Mouse (Mus musculus) limb, embryonic 12.5 days (tissue): Measurements from ENCODE around the gene Aars2. TPM values are rescaled to one million over a fixed set of nuclear protein-coding genes. Genes with fewer than 3 reads are reported as not detected.

Experiments used
- ATAC-seq: fragments of 200-750 bp; cut with Nextera tagmentation; 2 replicates; pipeline ENCODE4 v1.8.0; 2017; ENCODE audit warnings: low read depth, moderate TSS enrichment; ENCODE audit not compliant: insufficient number of reproducible peaks, insufficient read depth, low FRiP score, low TSS enrichment
- H3K27ac ChIP-seq: fragments of 300-500 bp; sonication (generic); 2 replicates; pipeline ENCODE4 v1.5.1; 2016; ENCODE audit warnings: mild to moderate bottlenecking, moderate library complexity
- H3K27me3 ChIP-seq: fragments of 300-500 bp; sonication (generic); 2 replicates; pipeline ENCODE4 v1.6.1; 2016; ENCODE audit warnings: mild to moderate bottlenecking, moderate library complexity
- H3K36me3 ChIP-seq: fragments of 300-500 bp; sonication (generic); 2 replicates; pipeline ENCODE4 v1.6.1; 2016; ENCODE audit warnings: mild to moderate bottlenecking, moderate library complexity
- H3K4me1 ChIP-seq: fragments of 300-500 bp; sonication (generic); replicated peaks from 2 replicates; pipeline ENCODE4 v1.6.1; 2016
- H3K4me2 ChIP-seq: fragments of 300-500 bp; sonication (generic); 2 replicates; pipeline ENCODE4 v1.6.1; 2016; ENCODE audit warnings: mild to moderate bottlenecking, moderate library complexity
- H3K4me3 ChIP-seq: fragments of 300-500 bp; sonication (generic); replicated peaks from 2 replicates; pipeline ENCODE4 v1.5.1; 2016; ENCODE audit warnings: mild to moderate bottlenecking
- H3K9ac ChIP-seq: fragments of 300-500 bp; sonication (generic); replicated peaks from 2 replicates; pipeline ENCODE4 v1.6.1; 2016; ENCODE audit warnings: mild to moderate bottlenecking, moderate library complexity
- H3K9me3 ChIP-seq: fragments of 300-500 bp; sonication (generic); 2 replicates; pipeline ENCODE4 v1.6.1; 2016; ENCODE audit warnings: mild to moderate bottlenecking, moderate library complexity
- WGBS: fragments of 180-500 bp; shearing (Covaris S2); methylation state at CpG from one replicate; pipeline ENCODE4 v1.1.7; 2016; 5-methylcytosine and 5-hydroxymethylcytosine counted together
- polyA plus RNA-seq: library from polyadenylated mRNA; unstranded; fragments of >200 nt; fragmentation: Nextera tagmentation; extraction: Ambion mirVana; gene quantifications from 2 replicates; pipeline ENCODE4 v1.2.1, GENCODE M21; 2016

Gene Aars2
- polyA plus RNA-seq, 1 experiment from 2014 or later, result 25.0 TPM

GRCm38 (mm10) chr17:45542129-45542528 is 35.5 kb downstream of the Aars2 start:
- no peak overlapping the region for H3K27ac ChIP-seq
- H3K4me1 ChIP-seq, result peaks cover 22% of the 10 kb centered on the region
- no peak for ATAC-seq
- peaks cover 25% of the 10 kb centered on the region for H3K36me3 ChIP-seq
- no peaks in the 10 kb centered on the region for H3K9me3 ChIP-seq
- no peak overlapping the region for H3K9ac ChIP-seq
- H3K27me3 ChIP-seq, result peaks cover 98% of the 10 kb centered on the region
- no peak overlapping the region for H3K4me3 ChIP-seq
- 37% methylated on average over 6 of the region's 6 CpGs for WGBS
- no peak overlapping the region for H3K4me2 ChIP-seq

DNA sequence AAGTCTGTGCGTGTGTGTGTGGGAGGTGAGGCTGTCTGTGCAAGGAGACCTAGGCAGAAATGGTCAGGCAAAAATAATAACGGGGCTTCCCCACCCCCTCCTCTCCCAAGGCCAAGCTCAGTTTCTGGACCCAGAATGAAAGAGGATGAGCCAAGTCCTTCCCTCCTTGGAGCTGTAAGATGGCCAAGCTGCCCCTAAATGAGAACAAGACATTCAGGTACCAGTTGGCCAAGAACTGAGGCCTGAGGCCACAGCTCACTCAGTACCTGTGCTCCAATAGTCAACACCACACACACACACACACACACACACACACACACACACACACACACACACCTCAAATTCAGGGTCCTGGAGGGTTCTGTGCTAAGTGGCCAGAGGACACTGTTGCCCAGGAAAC is 36.1 kb downstream of the Aars2 start:
- Histone ChIP-seq H3K27me3 (peaks cover 99% of the 10 kb centered on the region), H3K27ac (no peak overlapping the region), H3K9me3 (no peaks in the 10 kb centered on the region), H3K4me2 (no peak overlapping the region), H3K36me3 (peaks cover 25% of the 10 kb centered on the region), H3K9ac (no peak overlapping the region), H3K4me1 (peaks cover 22% of the 10 kb centered on the region), H3K4me3 (no peak overlapping the region)
- WGBS, result 78% methylated on average over 2 of the region's 2 CpGs
- ATAC-seq, result no peak

- Histone ChIP-seq H3K27me3 (peaks cover 99% of the 10 kb centered on the region), H3K4me1 (peaks cover 22% of the 10 kb centered on the region), H3K27ac (no peak overlapping the region), H3K9me3 (no peaks in the 10 kb centered on the region), H3K9ac (no peak overlapping the region), H3K4me3 (no peak overlapping the region), H3K4me2 (no peak overlapping the region), H3K36me3 (peaks cover 25% of the 10 kb centered on the region)
- WGBS, result 37% methylated on average over 1 of the region's 1 CpGs
- ATAC-seq, result no peak
These were observed 36.5 kb downstream of the Aars2 start for GRCm38 (mm10) chr17:45543115-45543514.

DNA sequence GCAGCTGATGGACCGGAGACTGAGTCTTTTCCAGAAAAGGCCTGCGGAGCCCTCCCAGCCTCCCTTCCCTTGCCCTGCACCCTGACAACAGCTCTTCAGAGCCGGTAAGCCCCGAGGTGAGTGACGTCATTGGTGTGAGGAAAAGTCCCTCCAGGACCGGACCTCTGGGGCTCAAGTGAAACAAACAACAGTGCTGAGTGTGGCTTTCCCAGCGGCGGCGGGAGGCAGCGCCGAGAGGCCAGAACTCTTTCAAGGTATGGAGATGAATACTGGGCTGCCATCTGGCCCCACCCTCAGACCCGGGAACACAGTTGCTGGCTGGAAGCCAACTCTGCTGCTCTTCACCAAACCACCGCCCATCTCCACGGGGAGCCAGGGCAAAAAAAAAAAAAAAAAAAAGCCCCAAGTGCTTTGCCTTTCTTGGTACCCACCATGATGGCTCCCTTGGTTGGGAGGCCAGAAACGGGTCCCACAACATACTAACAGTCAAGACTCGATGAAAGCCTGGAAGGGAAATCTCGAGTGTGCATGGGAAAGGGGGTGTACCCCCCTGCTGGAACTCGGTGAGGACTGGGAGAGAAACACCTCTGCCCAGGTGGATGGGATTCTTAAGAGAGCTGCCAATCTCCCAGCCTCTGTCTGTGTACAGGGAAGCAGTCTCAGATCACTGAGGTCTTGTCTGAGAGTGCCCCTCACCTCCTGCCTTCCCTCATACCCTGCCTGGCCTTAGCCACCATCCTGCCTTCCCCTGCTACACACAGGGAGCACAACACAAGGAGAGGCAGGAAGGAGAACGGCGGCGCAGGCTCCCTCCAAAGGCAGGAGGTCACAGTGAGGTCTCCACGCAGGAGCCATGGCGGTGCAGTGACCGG is 37.6 kb downstream of the Aars2 start:
- Histone ChIP-seq H3K9me3 (no peaks in the 10 kb centered on the region), H3K27ac (no peak overlapping the region), H3K36me3 (peaks cover 25% of the 10 kb centered on the region), H3K4me3 (peak overlapping the region; percentile 22), H3K4me1 (peaks cover 29% of the 10 kb centered on the region), H3K4me2 (peak overlapping the region; percentile 39; the same call in 1 of the 2 replicates), H3K9ac (no peak overlapping the region), H3K27me3 (peaks cover 96% of the 10 kb centered on the region)
- WGBS, result 6% methylated on average over 24 of the region's 24 CpGs
- no peak for ATAC-seq

- no peak for ATAC-seq
- peaks cover 90% of the 10 kb centered on the region for H3K27me3 ChIP-seq
- H3K9me3 ChIP-seq, result no peaks in the 10 kb centered on the region
- H3K4me1 ChIP-seq, result peaks cover 31% of the 10 kb centered on the region
- H3K4me2 ChIP-seq, result peak overlapping the region; percentile 39
- no peak overlapping the region for H3K9ac ChIP-seq
- peak overlapping the region; percentile 22 for H3K4me3 ChIP-seq
- no peak overlapping the region for H3K27ac ChIP-seq
- H3K36me3 ChIP-seq, result peaks cover 25% of the 10 kb centered on the region
- 6% methylated on average over 46 of the region's 46 CpGs for WGBS
These were observed 38.2 kb downstream of the Aars2 start for GRCm38 (mm10) chr17:45544873-45545277.

DNA sequence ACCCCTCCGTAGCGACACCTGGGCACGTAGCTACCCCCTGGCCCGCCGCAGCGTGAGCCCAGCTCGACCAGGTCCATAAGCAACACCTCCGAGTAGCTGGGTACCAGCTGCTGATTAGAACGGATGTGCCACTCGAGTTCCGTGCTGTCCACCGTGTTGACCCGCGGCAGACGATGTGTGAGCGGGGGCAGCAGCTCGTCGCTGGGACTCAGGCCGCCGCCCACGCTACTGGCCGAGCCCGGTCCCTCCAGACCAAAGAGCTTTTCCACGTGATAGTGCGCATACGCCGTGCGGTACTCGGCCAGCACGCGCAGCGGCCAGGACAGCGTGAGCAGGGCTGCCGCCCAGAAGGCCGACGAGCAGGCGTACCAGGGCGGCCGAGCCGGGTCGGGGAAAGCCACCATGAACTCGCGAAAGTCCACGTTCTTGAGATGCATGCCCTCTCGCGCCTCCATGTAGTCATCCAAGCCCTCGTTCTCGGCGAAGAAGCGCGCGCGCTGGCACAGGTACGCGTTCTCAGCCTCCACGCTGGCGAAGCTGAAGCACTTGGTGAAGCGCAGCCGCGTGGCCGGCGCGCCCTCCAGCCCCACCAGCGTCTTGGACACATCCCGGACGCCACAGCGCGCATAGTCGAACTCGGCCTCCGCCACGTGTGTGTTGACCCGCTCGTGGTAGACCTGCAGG is 38.8 kb downstream of the Aars2 start:
- no peak for ATAC-seq
- H3K9ac ChIP-seq, result no peak overlapping the region
- H3K27ac ChIP-seq, result no peak overlapping the region
- H3K36me3 ChIP-seq, result peaks cover 25% of the 10 kb centered on the region
- H3K27me3 ChIP-seq, result peaks cover 84% of the 10 kb centered on the region
- peaks cover 37% of the 10 kb centered on the region for H3K4me1 ChIP-seq
- WGBS, result 6% methylated on average over 74 of the region's 74 CpGs
- peak overlapping the region; percentile 39 for H3K4me2 ChIP-seq
- peak overlapping the region; percentile 22 for H3K4me3 ChIP-seq
- no peaks in the 10 kb centered on the region for H3K9me3 ChIP-seq

- H3K4me2 ChIP-seq, result no peak overlapping the region
- no peak overlapping the region for H3K9ac ChIP-seq
- peaks cover 25% of the 10 kb centered on the region for H3K36me3 ChIP-seq
- no peaks in the 10 kb centered on the region for H3K9me3 ChIP-seq
- no peak for ATAC-seq
- H3K4me3 ChIP-seq, result no peak overlapping the region
- no peak overlapping the region for H3K27ac ChIP-seq
- H3K4me1 ChIP-seq, result peaks cover 40% of the 10 kb centered on the region
- H3K27me3 ChIP-seq, result peaks cover 78% of the 10 kb centered on the region
- 73% methylated on average over 16 of the region's 16 CpGs for WGBS
These were observed 40.3 kb downstream of the Aars2 start for GRCm38 (mm10) chr17:45546941-45547340.

- 80% methylated on average over 5 of the region's 5 CpGs for WGBS
- Histone ChIP-seq H3K27ac (no peak overlapping the region), H3K4me2 (no peak overlapping the region), H3K36me3 (peaks cover 25% of the 10 kb centered on the region), H3K27me3 (peaks cover 71% of the 10 kb centered on the region), H3K9ac (no peak overlapping the region), H3K4me1 (peaks cover 41% of the 10 kb centered on the region), H3K4me3 (no peak overlapping the region), H3K9me3 (no peaks in the 10 kb centered on the region)
- no peak for ATAC-seq
These were observed 41.0 kb downstream of the Aars2 start for GRCm38 (mm10) chr17:45547461-45548190.

DNA sequence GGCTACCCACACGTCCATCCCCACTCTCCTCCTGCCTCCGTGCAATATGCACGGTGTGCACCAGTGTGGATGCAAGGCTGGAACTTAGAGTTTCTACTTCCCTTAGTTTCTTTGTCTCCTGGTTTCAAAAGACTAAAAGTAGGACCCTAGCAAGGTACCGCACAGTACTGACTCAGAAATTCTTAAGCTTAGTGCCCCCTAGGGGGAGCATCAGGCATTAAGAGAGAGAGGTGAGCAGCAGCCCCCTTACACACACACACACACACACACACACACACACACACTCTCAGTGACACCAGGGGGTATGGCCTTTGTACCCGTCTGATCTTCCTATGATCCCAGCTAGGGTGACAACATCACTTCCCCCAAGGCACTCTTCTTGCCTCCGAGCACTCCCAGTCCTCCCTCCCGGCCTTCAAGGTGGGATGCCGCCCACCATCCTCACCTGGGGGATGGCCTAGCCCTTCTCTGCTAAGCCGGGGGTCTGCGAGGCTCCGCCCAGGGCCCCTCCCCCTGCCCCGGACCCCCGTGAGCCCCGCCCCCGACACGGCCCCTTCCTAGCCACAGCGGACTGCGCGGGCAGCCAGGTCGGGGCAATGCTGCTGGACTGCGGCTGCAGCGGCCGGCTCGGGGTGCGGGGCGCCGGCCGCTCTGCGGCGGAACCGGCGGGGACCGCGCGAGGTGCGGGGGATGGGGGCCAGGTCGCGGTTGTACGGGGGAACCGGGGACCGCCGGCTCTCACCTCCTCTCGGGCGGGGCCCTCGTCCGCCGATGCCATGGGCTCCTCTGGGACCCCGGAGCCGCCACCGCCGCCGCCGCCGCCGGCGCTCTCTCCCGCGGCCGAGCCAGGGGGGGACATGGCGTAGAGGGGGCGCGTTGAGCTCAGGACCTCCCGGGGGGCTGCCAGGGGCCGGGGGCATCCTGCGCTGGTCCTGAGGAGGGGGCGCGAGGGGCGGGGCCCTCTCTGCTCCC is 42.2 kb downstream of the Aars2 start:
- peak overlapping the region; percentile 71 for H3K4me2 ChIP-seq
- peak overlapping the region; percentile 90 for H3K27ac ChIP-seq
- peak overlapping the region; percentile 94 for H3K9ac ChIP-seq
- peaks cover 40% of the 10 kb centered on the region for H3K4me1 ChIP-seq
- ATAC-seq, result peak; percentile 20
- peaks cover 59% of the 10 kb centered on the region for H3K27me3 ChIP-seq
- H3K4me3 ChIP-seq, result peak overlapping the region; percentile 85
- H3K36me3 ChIP-seq, result peaks cover 25% of the 10 kb centered on the region
- 5% methylated on average over 61 of the region's 68 CpGs for WGBS
- no peaks in the 10 kb centered on the region for H3K9me3 ChIP-seq

DNA sequence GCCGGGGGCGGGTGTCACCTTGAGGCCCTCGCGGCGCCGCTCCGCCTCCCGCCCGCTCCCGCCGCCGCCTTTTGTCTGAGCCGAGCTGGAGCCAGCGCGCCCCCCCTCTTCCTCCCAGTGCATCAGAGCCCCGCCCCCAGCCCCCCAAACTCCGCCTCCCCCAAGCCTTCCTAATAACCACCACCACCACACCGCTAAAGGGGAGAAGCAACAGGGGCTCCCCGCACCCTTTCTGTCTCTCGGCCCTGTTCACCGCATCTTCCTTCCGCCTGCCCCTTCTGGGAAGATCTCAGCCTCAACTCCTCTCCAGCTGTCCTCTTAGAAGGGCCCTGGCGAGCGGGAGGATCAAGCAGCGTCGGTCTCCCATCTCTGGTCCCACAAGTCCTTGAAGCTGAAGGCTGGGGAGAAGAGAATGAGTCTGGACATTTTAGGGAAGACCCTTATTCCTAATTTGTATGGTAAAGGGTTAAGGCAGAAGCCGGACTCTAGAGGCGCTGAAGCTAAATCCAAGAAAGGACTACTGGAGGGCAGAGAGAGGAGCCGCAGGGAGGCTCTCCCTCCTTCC is 43.1 kb downstream of the Aars2 start, which contains the start of gene Tmem151b:
Tmem151b (minus strand) TSS at position 61 of the 565 bp plus-strand sequence.
- Histone ChIP-seq H3K36me3 (peaks cover 20% of the 10 kb centered on the region), H3K4me2 (peak within 1 kb of the TSS; percentile 71), H3K9ac (peak within 1 kb of the TSS; percentile 94), H3K27me3 (peaks cover 57% of the 10 kb centered on the region), H3K9me3 (no peaks in the 10 kb centered on the region), H3K4me3 (peak within 1 kb of the TSS; percentile 85), H3K4me1 (peaks cover 32% of the 10 kb centered on the region), H3K27ac (peak within 1 kb of the TSS; percentile 90)
- under 1% methylated on average over 16 of the region's 29 CpGs for WGBS
- ATAC-seq, result no peak
